Mouse (Mus musculus): ENCODE results near the gene Satb2. TPM values are rescaled to one million over a fixed set of nuclear protein-coding genes. Genes with fewer than 3 reads are reported as not detected.

The Satb2 gene
- total and polyA plus RNA-seq, 3 experiments = 2.0 to 3.9 (median 2.1) TPM

DNA sequence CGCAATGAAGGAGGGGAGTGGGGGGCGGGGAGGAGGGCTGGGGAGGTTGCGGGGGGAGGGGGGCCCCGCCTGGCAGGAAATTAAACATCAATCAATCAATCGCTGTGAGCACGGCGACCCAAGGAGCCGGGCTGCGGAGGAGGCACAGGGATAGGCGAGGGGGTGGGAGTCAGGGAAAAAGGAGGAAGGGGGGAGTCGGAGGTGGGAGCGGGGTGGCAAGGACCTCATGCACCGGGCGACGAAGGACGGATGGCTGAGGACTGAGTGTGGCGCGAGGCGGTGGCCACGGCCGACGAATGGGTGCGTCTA lies 6.6 kb downstream of the Satb2 start (continued):
- TF ChIP-seq ZKSCAN1 (IDR thresholded peaks at IDR 0.05; ENCODE audit: borderline replicate concordance, low read depth, low read length) (no peak), CHD1 (IDR thresholded peaks at IDR 0.05; ENCODE audit: low read depth, low read length) (no peak), MYC (IDR thresholded peaks at IDR 0.05; ENCODE audit: low read depth, low read length) (no peak), IRF4 (IDR thresholded peaks at IDR 0.05; ENCODE audit: low read depth, low read length) (no peak), TBP (conservative IDR thresholded peaks at IDR 0.05; ENCODE audit: low read depth, low read length) (no peak), NELFE (IDR thresholded peaks at IDR 0.05; ENCODE audit: low read depth, low read length) (no peak), RAD21 (IDR thresholded peaks at IDR 0.05; ENCODE audit: low read depth, low read length) (no peak)

DNA sequence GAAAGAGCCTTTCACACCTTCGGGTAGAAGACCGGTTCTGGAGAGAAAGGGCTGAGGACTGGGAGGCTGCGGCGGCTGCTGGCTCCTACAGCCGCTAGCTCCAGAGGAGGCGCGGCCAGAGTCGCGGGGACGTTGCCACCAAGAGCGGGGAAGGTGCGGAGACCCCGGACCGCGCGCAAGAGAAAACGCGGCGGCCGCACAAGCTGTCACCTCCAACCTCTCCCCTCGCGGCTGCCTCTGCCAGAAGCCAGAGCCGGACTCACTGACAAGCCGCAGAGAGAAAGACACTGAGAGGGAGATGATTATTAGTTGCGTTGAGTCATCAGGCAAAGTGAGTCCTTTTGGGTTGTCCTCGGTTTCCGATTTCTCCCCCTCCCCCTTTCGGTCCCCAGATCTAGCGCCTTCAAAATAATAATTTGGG lies 7.0 kb downstream of the Satb2 start:
- in situ Hi-C loops (cut with MboI; ENCODE audit: low pct_ligation_motif_present, low pct_unique_long_range_greater_than_20kb, low sequenced_read_pairs) (no loop called here), dilution Hi-C loops (cut with MboI; ENCODE audit: extremely low pct_ligation_motif_present, extremely low pct_unique_long_range_greater_than_20kb, low sequenced_read_pairs) (no loop called here)
- H3K79me2 ChIP-seq (replicated peaks; ENCODE audit: control insufficient read depth, extremely low read depth, insufficient read depth, poor library complexity, severe bottlenecking) = peaks cover 20% of the 10 kb centered on the region
- no peaks in the 10 kb centered on the region for H3K27me3 ChIP-seq (replicated peaks)
- H3K27ac ChIP-seq (ENCODE audit: insufficient read depth, low read depth) = peak overlapping the region; percentile 75
- H3K4me3 ChIP-seq (replicated peaks in 1 of 3; ENCODE audit: low read depth in 2 of 3, low read length in 2 of 3, poor library complexity in 1 of 3) = peak overlapping the region; percentile 75 to 98 (median 82)
- no peaks in the 10 kb centered on the region for H3K9me3 ChIP-seq (replicated peaks; ENCODE audit: low read length)
- H3K9ac ChIP-seq (ENCODE audit: insufficient read depth, low read depth) = peak overlapping the region; percentile 81
- H3K4me1 ChIP-seq (ENCODE audit: control insufficient read depth in 1 of 2, insufficient read depth in 2 of 2) = peaks cover 2 to 15% of the 10 kb centered on the region in 2 experiments; a peak in 3 of 4 replicates
- H3K4me2 ChIP-seq (ENCODE audit: insufficient read depth, low read depth, poor library complexity, severe bottlenecking) = peak overlapping the region; percentile 79
- DNase-seq (ENCODE audit: extremely low read depth) = peak; percentile 62
- H3K36me3 ChIP-seq (replicated peaks in 1 of 2; ENCODE audit: control insufficient read depth in 1 of 2, insufficient read depth in 1 of 2, low read length in 1 of 2) = peaks cover 0 to 7% of the 10 kb centered on the region in 2 experiments
- no peak for TF ChIP-seq ZMIZ1 (IDR thresholded peaks at IDR 0.05; ENCODE audit: low read depth, low read length)
- TF ChIP-seq SIN3A (IDR thresholded peaks at IDR 0.05; ENCODE audit: low read length) = 0 out of 2 replicates have a peak, but pooled peaks have one; percentile 42
- 0 out of 2 replicates have a peak, but pooled peaks have one; percentile 50 for TF ChIP-seq TBP (conservative IDR thresholded peaks at IDR 0.05; ENCODE audit: low read depth, low read length)
- TF ChIP-seq USF2 (conservative IDR thresholded peaks at IDR 0.05; ENCODE audit: low read depth, low read length) = no peak

DNA sequence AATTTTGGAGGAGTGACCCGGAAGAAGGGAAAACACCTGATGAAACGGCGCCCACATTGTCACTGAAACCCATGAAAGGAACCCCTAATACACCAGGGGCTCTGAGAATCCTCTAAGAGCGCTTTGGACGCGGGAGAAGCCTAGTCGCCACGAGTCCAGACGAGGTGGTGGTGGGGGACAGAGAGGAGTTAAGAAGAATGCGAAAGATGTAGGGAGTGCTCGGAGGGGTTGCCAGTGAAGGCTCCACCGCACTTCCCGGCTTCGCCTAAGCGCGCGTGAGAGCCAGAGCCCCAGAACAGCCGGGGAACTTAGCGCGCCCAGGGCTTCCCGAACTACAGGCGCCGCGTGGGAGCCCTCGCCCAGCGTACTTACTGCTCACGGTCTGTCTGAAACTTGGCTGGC lies 7.7 kb downstream of the Satb2 start:
- peak overlapping the region; percentile 38; the same call in 1 of the 2 replicates for H3K27ac ChIP-seq (ENCODE audit: insufficient read depth, low read depth)
- no peaks in the 10 kb centered on the region for H3K27me3 ChIP-seq (replicated peaks)
- TF ChIP-seq UBTF (IDR thresholded peaks at IDR 0.05; ENCODE audit: low read depth, low read length) (no peak), USF2 (conservative IDR thresholded peaks at IDR 0.05; ENCODE audit: low read depth, low read length) (no peak), NELFE (IDR thresholded peaks at IDR 0.05; ENCODE audit: low read depth, low read length) (no peak), IRF4 (IDR thresholded peaks at IDR 0.05; ENCODE audit: low read depth, low read length) (no peak), MXI1 (IDR thresholded peaks at IDR 0.05; ENCODE audit: low read depth, low read length) (peak; percentile 58; the same call in 1 of the 2 replicates), SIN3A (IDR thresholded peaks at IDR 0.05; ENCODE audit: low read length) (no peak), RAD21 (IDR thresholded peaks at IDR 0.05; ENCODE audit: low read depth, low read length) (no peak), MAX (IDR thresholded peaks at IDR 0.05; ENCODE audit: low read length) (no peak; the same call in 1 of the 2 replicates), ELF1 (IDR thresholded peaks at IDR 0.05; ENCODE audit: low read depth, low read length) (peak; percentile 55; the same call in 1 of the 2 replicates), ZC3H11A (IDR thresholded peaks at IDR 0.05; ENCODE audit: low read depth, low read length) (no peak), MAFK (IDR thresholded peaks at IDR 0.05; ENCODE audit: insufficient replicate concordance, low read length) (no peak), MYC (IDR thresholded peaks at IDR 0.05; ENCODE audit: low read depth, low read length) (0 out of 2 replicates have a peak, but pooled peaks have one; percentile 52), ETS1 (conservative IDR thresholded peaks at IDR 0.05; ENCODE audit: low read depth, low read length) (no peak), CHD1 (IDR thresholded peaks at IDR 0.05; ENCODE audit: low read depth, low read length) (no peak; the same call in 1 of the 2 replicates), SMC3 (IDR thresholded peaks at IDR 0.05; ENCODE audit: low read depth, low read length) (no peak), ZMIZ1 (IDR thresholded peaks at IDR 0.05; ENCODE audit: low read depth, low read length) (no peak), TCF12 (IDR thresholded peaks at IDR 0.05; ENCODE audit: low read depth, low read length) (peak; percentile 14; the same call in 1 of the 2 replicates), JUND (conservative IDR thresholded peaks at IDR 0.05; ENCODE audit: low read depth, low read length) (no peak), ZNF384 (IDR thresholded peaks at IDR 0.05; ENCODE audit: low read depth, low read length) (no peak), BHLHE40 (IDR thresholded peaks at IDR 0.05; ENCODE audit: low read depth, low read length) (0 out of 2 replicates have a peak, but pooled peaks have one; percentile 7)
- H3K4me3 ChIP-seq (replicated peaks in 1 of 3; ENCODE audit: low read depth in 2 of 3, low read length in 2 of 3, poor library complexity in 1 of 3) = peak overlapping the region; percentile 70 to 98 (median 82)
- peaks cover 20% of the 10 kb centered on the region for H3K79me2 ChIP-seq (replicated peaks; ENCODE audit: control insufficient read depth, extremely low read depth, insufficient read depth, poor library complexity, severe bottlenecking)
- DNase-seq (ENCODE audit: extremely low read depth) = peak; percentile 31
- H3K9me3 ChIP-seq (replicated peaks; ENCODE audit: low read length) = no peaks in the 10 kb centered on the region
- in situ Hi-C loops (cut with MboI; ENCODE audit: low pct_ligation_motif_present, low pct_unique_long_range_greater_than_20kb, low sequenced_read_pairs) = no loop called here
- peaks cover 0 to 15% of the 10 kb centered on the region in 2 experiments; a peak in 2 of 4 replicates for H3K4me1 ChIP-seq (ENCODE audit: control insufficient read depth in 1 of 2, insufficient read depth in 2 of 2)
- peak overlapping the region; percentile 81 for H3K9ac ChIP-seq (ENCODE audit: insufficient read depth, low read depth)
- dilution Hi-C loops (cut with MboI; ENCODE audit: extremely low pct_ligation_motif_present, extremely low pct_unique_long_range_greater_than_20kb, low sequenced_read_pairs) = no loop called here
- peaks cover 2 to 12% of the 10 kb centered on the region in 2 experiments for H3K36me3 ChIP-seq (replicated peaks in 1 of 2; ENCODE audit: control insufficient read depth in 1 of 2, insufficient read depth in 1 of 2, low read length in 1 of 2)
- H3K4me2 ChIP-seq (ENCODE audit: insufficient read depth, low read depth, poor library complexity, severe bottlenecking) = peak overlapping the region; percentile 79

Data from CH12.LX (cell line).